Mouse (Mus musculus) bone marrow macrophage, adult 2 months (primary cell): Measurements from ENCODE around the gene Tlr12.

Experiments
- CTCF ChIP-seq: IDR thresholded peaks from 2 replicates; pipeline ENCODE4 v1.5.1; 2012; ENCODE audit warnings: low read depth, mild to moderate bottlenecking, low read length, moderate library complexity
- POLR2A ChIP-seq: IDR thresholded peaks from 2 replicates; pipeline ENCODE4 v1.6.1; 2012; ENCODE audit warnings: mild to moderate bottlenecking, low read depth, low read length, borderline replicate concordance

DNA sequence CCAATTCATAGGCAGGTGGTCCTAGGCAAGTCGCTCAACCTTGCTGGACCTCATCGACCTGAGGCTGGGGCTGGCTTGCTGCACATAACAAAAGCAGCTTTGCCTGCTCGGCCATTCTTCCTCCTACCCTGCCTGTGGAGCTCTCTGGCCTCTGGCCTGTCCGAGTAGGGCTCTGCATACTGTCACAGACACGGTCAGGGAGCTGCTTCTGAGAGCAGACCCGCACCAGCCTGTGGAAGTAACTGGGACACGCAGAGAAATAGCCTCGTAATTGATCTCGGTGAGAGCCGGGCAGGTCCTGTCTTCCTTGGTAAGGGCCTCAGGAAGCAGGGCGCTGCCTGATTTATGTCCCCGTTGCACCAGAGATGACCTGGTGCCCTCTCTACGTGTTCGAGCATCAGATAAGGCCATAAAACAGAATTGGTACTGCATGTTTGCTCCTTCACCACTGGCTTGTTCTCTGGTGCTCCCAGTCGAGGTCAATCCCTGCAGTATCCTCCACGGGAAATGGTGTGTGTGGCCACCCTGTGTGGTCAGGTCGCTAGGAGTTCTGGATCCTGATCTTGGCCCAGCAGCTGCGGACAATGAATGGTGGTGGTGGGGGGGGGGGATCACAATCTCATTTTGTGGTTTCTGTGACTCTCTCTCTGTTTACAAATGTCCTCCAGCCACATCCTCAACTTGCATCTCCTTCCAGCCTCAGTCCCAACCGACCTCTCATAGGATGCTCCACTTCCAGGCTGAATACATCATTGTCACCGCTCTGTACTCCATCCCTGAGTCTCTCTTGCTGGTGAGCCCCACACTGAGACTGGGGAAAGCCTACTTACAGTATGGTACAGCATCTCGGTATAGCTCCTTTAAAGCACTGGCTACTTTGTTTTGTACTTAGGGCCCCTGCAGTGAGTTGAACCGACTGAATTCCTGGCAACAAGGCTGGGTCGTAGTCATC lies 23.6 kb upstream of the Tlr12 start:
- TF ChIP-seq CTCF (no peak), POLR2A (no peak)
